Mouse (Mus musculus): ENCODE data around the gene Pigw. TPM values are rescaled to one million over a fixed set of nuclear protein-coding genes. Genes with fewer than 3 reads are reported as not detected.

Pigw gene
- total RNA-seq, 2 experiments from 2014 or later, result 6.3 to 7.7 TPM

Small RNA genes lying within 50 kb of the gene (microRNA-seq; reads per million reads assigned to microRNA genes)
- 0 reads per million in 2 experiments for gene Gm23564

Other genes with a start within 250 kb of the Pigw start
- gene Mrm1, start 60.8 kb downstream of the Pigw start, total RNA-seq (2021), result 1 to 10 TPM; 3.8 to 4.9 TPM
- gene Dhrs11, start 51.3 kb downstream of the Pigw start, total RNA-seq (2021), result 10 to 100 TPM; 19.2 to 22.6 TPM
- 10 to 100 TPM; 40.6 to 52.8 TPM for gene Ggnbp2, start 9.5 kb downstream of the Pigw start, total RNA-seq (2021)
- 1 to 10 TPM; 4.4 to 5.3 TPM for gene Myo19, start 137 bp downstream of the Pigw start, total RNA-seq (2021)
- 10 to 100 TPM in 1 of 2 experiments, 1 to 10 TPM in 1; 9.3 to 12.4 TPM for gene Znhit3, start 36.1 kb upstream of the Pigw start, total RNA-seq (2021)
- gene Car4, start 77.5 kb upstream of the Pigw start, total RNA-seq (2021), result 10 to 100 TPM; 11.8 to 12.1 TPM

Measured in gastrocnemius, postnatal 10 days (tissue).